In genomic region chr12:86076321-86076901, GRCm38 (mm10) we compare ENCODE assay signal across 7 mouse cellular contexts. TPM values are rescaled to one million over a fixed set of nuclear protein-coding genes. Genes with fewer than 3 reads are reported as not detected.
A peak's percentile ranks its signal among the peaks of the same experiment; 100 is the strongest.
DNase-seq lines count a peak whose midpoint lies in the region; ATAC-seq and TF ChIP-seq lines count a peak whose summit lies in the region.

No protein-coding gene starts in this region.

- H3K36me3 ChIP-seq in forebrain, postnatal 0 days (ENCODE audit: insufficient read depth): no peaks in the 10 kb centered on the region
- no peaks in the 10 kb centered on the region for H3K36me3 ChIP-seq in intestine, embryonic 16.5 days (ENCODE audit: control insufficient read depth, insufficient read depth, low read length)
- no peaks in the 10 kb centered on the region for H3K36me3 ChIP-seq in liver, embryonic 12.5 days
- H3K36me3 ChIP-seq in neural tube, embryonic 12.5 days: no peaks in the 10 kb centered on the region
- no peaks in the 10 kb centered on the region for H3K36me3 ChIP-seq in thymus, adult 2 months (ENCODE audit: control insufficient read depth, insufficient read depth, low read length)

- DNase-seq in NIH3T3 (ENCODE audit: low read depth): peak; percentile 77
- peak; percentile 76 to 80 for DNase-seq in cerebellum, adult 18-20 months
- DNase-seq in forebrain, postnatal 0 days: peak; percentile 35
- DNase-seq in thymus, adult 2 months: no peak

- 0 out of 2 replicates have a peak overlapping the region, but pooled peaks have one; percentile 19 for H3K4me3 ChIP-seq in forebrain, postnatal 0 days (ENCODE audit: low read depth, low read length)
- H3K4me3 ChIP-seq in intestine, embryonic 16.5 days (ENCODE audit: low read length): peak overlapping the region; percentile 60
- H3K4me3 ChIP-seq in liver, embryonic 12.5 days: peak overlapping the region; percentile 50
- peak overlapping the region; percentile 9 for H3K4me3 ChIP-seq in neural tube, embryonic 12.5 days
- no peak overlapping the region for H3K4me3 ChIP-seq in thymus, adult 2 months (ENCODE audit: control insufficient read depth, insufficient read depth, low read length)

- peak; percentile 50 for TF ChIP-seq CTCF in forebrain, postnatal 0 days (IDR thresholded peaks at IDR 0.05; ENCODE audit: low read depth)
- TF ChIP-seq CTCF in thymus, adult 2 months (IDR thresholded peaks at IDR 0.05; ENCODE audit: borderline replicate concordance, control insufficient read depth, extremely low read depth, insufficient read depth, low read length, poor library complexity): no peak

- H3K4me2 ChIP-seq in forebrain, postnatal 0 days (ENCODE audit: low read depth): peak overlapping the region; percentile 99
- peak overlapping the region; percentile 89 for H3K4me2 ChIP-seq in intestine, embryonic 16.5 days (ENCODE audit: low read depth, low read length)
- H3K4me2 ChIP-seq in liver, embryonic 12.5 days: peak overlapping the region; percentile 71
- peak overlapping the region; percentile 76 for H3K4me2 ChIP-seq in neural tube, embryonic 12.5 days (replicated peaks)

- 8% methylated on average over 13 of the region's 13 CpGs for WGBS in forebrain, postnatal 0 days
- 9% methylated on average over 13 of the region's 13 CpGs for WGBS in intestine, embryonic 16.5 days
- 19% methylated on average over 13 of the region's 13 CpGs for WGBS in liver, embryonic 12.5 days (ENCODE audit: insufficient replicate concordance)
- 7% methylated on average over 13 of the region's 13 CpGs for WGBS in neural tube, embryonic 12.5 days
- WGBS in thymus, adult 2 months: 52% methylated on average over 13 of the region's 13 CpGs

- no peak for TF ChIP-seq POLR2A in thymus, adult 2 months (IDR thresholded peaks at IDR 0.05; ENCODE audit: control insufficient read depth, extremely low read depth, insufficient read depth, low read length, poor library complexity)

- H3K9ac ChIP-seq in forebrain, postnatal 0 days: 0 out of 2 replicates have a peak overlapping the region, but pooled peaks have one; percentile 2
- H3K9ac ChIP-seq in intestine, embryonic 16.5 days (ENCODE audit: low read depth, low read length): peak overlapping the region; percentile 53; the same call in 1 of the 2 replicates
- no peak overlapping the region; the same call in 1 of the 2 replicates for H3K9ac ChIP-seq in liver, embryonic 12.5 days
- peak overlapping the region; percentile 0; the same call in 1 of the 2 replicates for H3K9ac ChIP-seq in neural tube, embryonic 12.5 days

- H3K27me3 ChIP-seq in forebrain, postnatal 0 days (ENCODE audit: insufficient read depth, low read length): no peaks in the 10 kb centered on the region
- no peaks in the 10 kb centered on the region for H3K27me3 ChIP-seq in intestine, embryonic 16.5 days (replicated peaks; ENCODE audit: control insufficient read depth, insufficient read depth, low read length)
- peaks cover 64% of the 10 kb centered on the region for H3K27me3 ChIP-seq in liver, embryonic 12.5 days (replicated peaks)
- H3K27me3 ChIP-seq in neural tube, embryonic 12.5 days (replicated peaks): no peaks in the 10 kb centered on the region
- H3K27me3 ChIP-seq in thymus, adult 2 months (ENCODE audit: control insufficient read depth, insufficient read depth, low read length): no peaks in the 10 kb centered on the region

- H3K4me1 ChIP-seq in forebrain, postnatal 0 days (ENCODE audit: insufficient read depth): 0 out of 2 replicates have a peak, but pooled peaks cover 5% of the 10 kb centered on the region
- H3K4me1 ChIP-seq in intestine, embryonic 16.5 days (ENCODE audit: control insufficient read depth, insufficient read depth, low read length): peaks cover 14% of the 10 kb centered on the region
- H3K4me1 ChIP-seq in liver, embryonic 12.5 days: no peaks in the 10 kb centered on the region
- peaks cover 30% of the 10 kb centered on the region for H3K4me1 ChIP-seq in neural tube, embryonic 12.5 days
- H3K4me1 ChIP-seq in thymus, adult 2 months (replicated peaks; ENCODE audit: control insufficient read depth, insufficient read depth, low read length): peaks cover 3% of the 10 kb centered on the region; the same call in 1 of the 2 replicates

- no peaks in the 10 kb centered on the region for H3K9me3 ChIP-seq in forebrain, postnatal 0 days (ENCODE audit: low read length)
- no peaks in the 10 kb centered on the region for H3K9me3 ChIP-seq in intestine, embryonic 16.5 days (ENCODE audit: control insufficient read depth, low read length)
- H3K9me3 ChIP-seq in liver, embryonic 12.5 days (replicated peaks): no peaks in the 10 kb centered on the region
- H3K9me3 ChIP-seq in neural tube, embryonic 12.5 days: 0 out of 2 replicates have a peak, but pooled peaks cover 3% of the 10 kb centered on the region

- ATAC-seq in forebrain, postnatal 0 days: no peak
- no peak for ATAC-seq in intestine, embryonic 16.5 days
- no peak for ATAC-seq in liver, embryonic 12.5 days
- no peak for ATAC-seq in neural tube, embryonic 12.5 days (ENCODE audit: low FRiP score, low read depth)

- no peak overlapping the region; the same call in 1 of the 2 replicates for H3K27ac ChIP-seq in forebrain, postnatal 0 days (ENCODE audit: low read depth, low read length)
- H3K27ac ChIP-seq in intestine, embryonic 16.5 days (ENCODE audit: low read length): no peak overlapping the region
- H3K27ac ChIP-seq in liver, embryonic 12.5 days: no peak overlapping the region
- no peak overlapping the region for H3K27ac ChIP-seq in neural tube, embryonic 12.5 days
- H3K27ac ChIP-seq in thymus, adult 2 months (ENCODE audit: control insufficient read depth, insufficient read depth, low read length): no peak overlapping the region

RNA-seq across cellular contexts. Expression of gene Tgfb3, which starts 2.4 kb away (rescaled TPM):
- total RNA-seq in forebrain, postnatal 0 days (2014; rRNA removed): 6.5 and 7.3 TPM in 2 replicates
- polyA plus RNA-seq in forebrain, postnatal 0 days (2015; fragmentation: Nextera tagmentation; extraction: Ambion mirVana): 5.3 and 6.8 TPM in 2 replicates
- polyA plus RNA-seq in intestine, embryonic 16.5 days (2015; fragmentation: Nextera tagmentation; extraction: Ambion mirVana): 19.0 and 20.6 TPM in 2 replicates
- polyA plus RNA-seq in liver, embryonic 12.5 days (2016; fragmentation: Nextera tagmentation; extraction: Ambion mirVana): 6.1 and 9.9 TPM in 2 replicates
- 12.1 and 13.3 TPM in 2 replicates for polyA plus RNA-seq in neural tube, embryonic 12.5 days (2016; fragmentation: Nextera tagmentation; extraction: Ambion mirVana)
- polyA plus RNA-seq in thymus, adult 2 months (2012; rRNA removed): 3.9 and 4.3 TPM in 2 replicates

RNA-seq across cellular contexts. Expression of gene Ift43, which starts 5.9 kb away (rescaled TPM):
- total RNA-seq in forebrain, postnatal 0 days (2014; rRNA removed): 12.9 and 19.5 TPM in 2 replicates
- 33.9 and 35.3 TPM in 2 replicates for polyA plus RNA-seq in forebrain, postnatal 0 days (2015; fragmentation: Nextera tagmentation; extraction: Ambion mirVana)
- 65.0 and 66.7 TPM in 2 replicates for polyA plus RNA-seq in intestine, embryonic 16.5 days (2015; fragmentation: Nextera tagmentation; extraction: Ambion mirVana)
- polyA plus RNA-seq in liver, embryonic 12.5 days (2016; fragmentation: Nextera tagmentation; extraction: Ambion mirVana): 12.3 and 12.9 TPM in 2 replicates
- 81.3 and 84.2 TPM in 2 replicates for polyA plus RNA-seq in neural tube, embryonic 12.5 days (2016; fragmentation: Nextera tagmentation; extraction: Ambion mirVana)
- 2.2 and 4.7 TPM in 2 replicates for polyA plus RNA-seq in thymus, adult 2 months (2012; rRNA removed)
